ENCODE assay signal across 17 mouse cellular contexts in the genomic region with DNA sequence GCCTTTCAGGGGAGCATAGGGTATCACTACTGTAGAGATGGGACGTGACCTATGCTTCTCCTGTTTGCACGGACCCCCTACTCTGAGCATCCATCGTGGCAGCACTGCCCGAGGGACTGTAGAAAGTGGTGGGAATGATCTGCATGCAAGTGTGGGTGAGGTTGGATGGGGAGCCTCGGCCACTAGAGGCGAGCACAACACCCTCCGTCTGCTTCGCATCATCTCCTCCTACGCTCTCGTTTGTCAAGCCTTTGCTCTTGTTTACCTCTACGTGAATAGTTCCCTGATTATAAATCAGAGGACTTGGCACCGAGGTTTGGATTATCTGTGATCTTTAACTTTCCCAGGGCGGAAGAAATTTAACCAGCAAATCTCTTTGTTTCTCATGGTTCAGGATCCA.
DNase-seq lines count a peak whose midpoint lies in the region; ATAC-seq and TF ChIP-seq lines count a peak whose summit lies in the region.
"Had no signal": no experiment of that assay in that cellular context is flagged by ENCODE, and none has a peak within 500 bp of the region (broad histone marks: within the 10 kb centered on the region; RNA-seq: fewer than 3 reads in every experiment).

No protein-coding gene starts in this region.

- peak; percentile 57 for TF ChIP-seq CTCF in stomach, postnatal 0 days (IDR thresholded peaks at IDR 0.05; ENCODE audit: low read depth)

- H3K4me2 ChIP-seq in limb, embryonic 12.5 days, result no peak overlapping the region
- no peak overlapping the region for H3K4me2 ChIP-seq in stomach, postnatal 0 days (replicated peaks; ENCODE audit: low read depth)
- H3K4me2 ChIP-seq: heart, embryonic 15.5 days; hindbrain, embryonic 15.5 days had no signal

- ATAC-seq in limb, embryonic 12.5 days (ENCODE audit: insufficient number of reproducible peaks, insufficient read depth, low FRiP score, low TSS enrichment, low read depth), result no peak
- ATAC-seq in stomach, postnatal 0 days (ENCODE audit: low FRiP score, low TSS enrichment), result no peak

- DNase-seq in heart, embryonic 10.5 days (ENCODE audit: low spot score), result no peak
- no peak for DNase-seq in heart, postnatal 4 days
- DNase-seq in urinary bladder, postnatal 14 days (ENCODE audit: low spot score), result peak; percentile 66
- DNase-seq in urinary bladder, postnatal 25 days (ENCODE audit: low spot score), result no peak
- DNase-seq in stomach, postnatal 0 days (ENCODE audit: low spot score), result no peak
- DNase-seq in heart, adult 8-10 months (ENCODE audit: low spot score), result no peak
- no peak for DNase-seq in cerebellum, postnatal 4 days (ENCODE audit: low spot score in 2 of 2)
- DNase-seq: adrenal gland, adult 2 months; cerebellum, adult 18-20 months; kidney, postnatal 10 days; layer of hippocampus, adult 9-11 months; right cerebral cortex, postnatal 25 days; thymus, adult 2 months had no signal

- no peak overlapping the region for H3K9ac ChIP-seq in limb, embryonic 12.5 days (replicated peaks)
- no peak overlapping the region for H3K9ac ChIP-seq in stomach, postnatal 0 days (ENCODE audit: low read length)
- H3K9ac ChIP-seq: heart, embryonic 15.5 days; hindbrain, embryonic 15.5 days; liver, embryonic 14.5 days had no signal

- no peak for TF ChIP-seq EP300 in stomach, postnatal 0 days (optimal IDR thresholded peaks at IDR 0.05)

- H3K27me3 ChIP-seq in heart, embryonic 10.5 days (ENCODE audit: insufficient read depth, poor library complexity, severe bottlenecking), result no peaks in the 10 kb centered on the region
- no peaks in the 10 kb centered on the region for H3K27me3 ChIP-seq in limb, embryonic 12.5 days
- H3K27me3 ChIP-seq in stomach, postnatal 0 days (ENCODE audit: control insufficient read depth, insufficient read depth, low read length), result no peaks in the 10 kb centered on the region
- H3K27me3 ChIP-seq: heart, embryonic 15.5 days; hindbrain, embryonic 15.5 days had no signal

- H3K27ac ChIP-seq in heart, embryonic 10.5 days, result peak overlapping the region; percentile 67
- H3K27ac ChIP-seq in limb, embryonic 12.5 days, result peak overlapping the region; percentile 93
- peak overlapping the region; percentile 20; the same call in 1 of the 2 replicates for H3K27ac ChIP-seq in stomach, postnatal 0 days (replicated peaks)
- H3K27ac ChIP-seq: heart, embryonic 15.5 days; hindbrain, embryonic 15.5 days; liver, embryonic 14.5 days had no signal

- H3K36me3 ChIP-seq in heart, embryonic 10.5 days, result no peaks in the 10 kb centered on the region
- H3K36me3 ChIP-seq in limb, embryonic 12.5 days, result no peaks in the 10 kb centered on the region
- no peaks in the 10 kb centered on the region for H3K36me3 ChIP-seq in stomach, postnatal 0 days (ENCODE audit: control insufficient read depth, insufficient read depth, low read length)
- H3K36me3 ChIP-seq: heart, embryonic 15.5 days; hindbrain, embryonic 15.5 days had no signal

- H3K4me1 ChIP-seq in heart, embryonic 10.5 days, result peaks cover 59% of the 10 kb centered on the region
- H3K4me1 ChIP-seq in limb, embryonic 12.5 days (replicated peaks), result peaks cover 62% of the 10 kb centered on the region
- peaks cover 4% of the 10 kb centered on the region; the same call in 1 of the 2 replicates for H3K4me1 ChIP-seq in stomach, postnatal 0 days (replicated peaks; ENCODE audit: control insufficient read depth, insufficient read depth)

- H3K4me3 ChIP-seq in heart, embryonic 10.5 days, result no peak overlapping the region
- no peak overlapping the region for H3K4me3 ChIP-seq in limb, embryonic 12.5 days (replicated peaks)
- no peak overlapping the region for H3K4me3 ChIP-seq in stomach, postnatal 0 days (ENCODE audit: low read depth, low read length)
- H3K4me3 ChIP-seq: heart, embryonic 15.5 days; hindbrain, embryonic 15.5 days had no signal

- WGBS in heart, embryonic 10.5 days, result 57% methylated on average over 13 of the region's 13 CpGs
- 28% methylated on average over 13 of the region's 13 CpGs for WGBS in limb, embryonic 12.5 days
- WGBS in stomach, postnatal 0 days, result 41% methylated on average over 13 of the region's 13 CpGs

- no peaks in the 10 kb centered on the region for H3K9me3 ChIP-seq in heart, embryonic 10.5 days
- peaks cover 4% of the 10 kb centered on the region; the same call in 1 of the 2 replicates for H3K9me3 ChIP-seq in limb, embryonic 12.5 days
- no peaks in the 10 kb centered on the region for H3K9me3 ChIP-seq in stomach, postnatal 0 days (ENCODE audit: control insufficient read depth, low read length)
- H3K9me3 ChIP-seq: heart, embryonic 15.5 days; hindbrain, embryonic 15.5 days had no signal

Comparison
In these comparisons a context has a peak if more than half of its experiments do, and no peak if none do; other contexts are left out.
1. H3K27ac ChIP-seq: peak in every context shown above with its lines; median percentile 93 in limb, embryonic 12.5 days; 67 in heart, embryonic 10.5 days; 20 in stomach, postnatal 0 days.